Mouse (Mus musculus) urinary bladder, postnatal 36 days (tissue): ENCODE results near the gene Chrna1.

Source experiments
- DNase-seq, 2 experiments: peaks; one replicate each; pipeline ENCODE4 v3.0.0; 2022; ENCODE audit warnings: low spot score in 2 of 2, mixed read lengths in 1 of 2

The Chrna1 gene

DNA sequence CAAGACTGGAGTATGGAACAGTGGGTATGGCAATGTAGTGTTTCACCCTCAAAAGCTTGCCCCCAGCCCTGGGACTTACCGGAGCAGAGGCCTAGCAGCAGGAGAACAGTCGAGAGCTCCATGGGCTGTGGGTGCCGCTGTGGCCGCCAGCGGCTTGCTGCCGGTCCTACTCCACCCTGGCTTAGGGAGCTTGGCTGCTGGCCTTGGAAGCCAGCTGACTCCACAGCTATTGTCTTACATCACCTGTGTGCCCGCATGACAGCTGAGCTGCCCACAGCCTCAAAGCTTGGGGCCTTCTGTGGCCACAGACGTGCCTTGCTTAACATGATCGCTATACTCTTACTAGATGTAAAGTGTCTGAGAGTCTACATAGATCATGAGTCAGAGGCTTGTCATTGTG, at the start of gene Chrna1:
Gene Chrna1, minus strand, starts transcription at position 173 of the 400 bp plus-strand sequence.
- no peak for DNase-seq

DNA sequence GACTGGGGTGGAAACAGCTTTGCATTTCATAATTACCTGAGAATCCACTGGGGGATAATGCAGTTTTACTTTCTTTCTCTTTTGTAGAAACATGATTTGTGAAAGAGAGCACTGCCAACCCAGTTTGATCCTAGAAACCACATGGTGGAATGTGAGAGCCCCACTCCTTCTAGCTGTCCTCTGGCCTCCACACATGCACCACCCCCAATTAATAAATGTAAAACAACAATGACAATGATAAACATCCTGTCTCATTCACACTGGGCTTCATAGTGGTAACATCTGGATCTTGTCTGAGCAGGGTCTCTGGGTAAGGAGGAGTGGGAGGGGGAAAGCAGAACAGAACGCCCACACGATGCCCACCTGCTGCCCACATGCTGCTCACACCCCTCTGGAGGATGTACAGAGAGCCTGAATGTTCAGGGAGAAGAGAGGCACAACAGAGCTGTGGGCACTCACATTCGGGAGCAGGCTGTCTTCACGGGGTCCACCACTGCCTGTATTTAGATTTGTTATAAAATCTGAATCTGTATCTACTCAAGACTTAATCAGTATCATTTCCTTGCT, 38.4 kb upstream of the Chrna1 start:
- no peak for DNase-seq

DNA sequence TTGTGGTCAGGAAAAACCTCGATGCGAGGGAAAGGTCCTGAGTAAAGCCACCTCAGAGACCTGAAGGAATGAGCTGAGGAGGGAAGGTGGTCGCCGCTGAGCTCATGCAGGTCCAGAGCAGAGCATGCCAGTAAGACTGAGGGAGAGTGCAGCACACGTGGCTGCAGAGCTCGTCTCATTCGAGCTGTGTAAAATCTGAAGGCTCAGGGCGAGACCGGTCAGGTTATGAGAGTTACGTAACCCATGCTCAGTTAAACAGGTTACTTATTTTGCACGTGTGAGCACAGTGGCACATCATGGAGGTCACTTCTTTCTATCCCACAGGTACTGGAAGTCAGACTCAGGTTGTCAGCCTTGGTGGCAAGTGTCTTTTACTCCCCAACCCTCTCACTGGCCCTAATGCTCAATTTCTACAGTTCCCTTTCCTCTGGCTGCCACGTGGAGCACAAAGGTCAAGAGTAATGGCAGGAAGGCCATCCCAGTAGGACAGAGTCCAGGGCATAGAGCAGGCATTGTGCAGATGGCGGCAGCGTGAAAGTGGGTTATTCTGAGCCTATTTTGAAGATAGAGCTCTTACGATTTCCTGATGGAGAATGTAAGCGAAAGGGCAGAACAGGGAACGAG, 36.4 kb upstream of the Chrna1 start:
- no peak for DNase-seq

DNA sequence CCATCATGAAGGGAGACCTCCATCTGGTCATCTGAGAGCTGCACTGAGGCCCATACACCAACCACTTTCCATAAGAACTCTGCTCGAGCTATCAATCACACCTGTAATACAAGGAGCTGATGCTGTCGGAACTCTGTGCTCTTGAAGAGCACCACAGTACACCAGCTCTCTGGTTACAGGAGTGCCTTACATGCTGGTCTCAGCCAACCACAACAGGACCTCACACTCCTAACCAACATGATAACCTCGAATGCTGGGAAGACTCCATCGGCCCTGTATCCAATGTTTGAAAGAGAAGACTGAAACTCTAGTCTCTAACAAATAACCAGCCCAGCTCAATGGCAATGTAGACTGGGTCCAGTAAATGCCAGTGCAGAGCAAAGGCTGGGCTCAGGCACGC, 35.3 kb upstream of the Chrna1 start:
- no peak for DNase-seq

DNA sequence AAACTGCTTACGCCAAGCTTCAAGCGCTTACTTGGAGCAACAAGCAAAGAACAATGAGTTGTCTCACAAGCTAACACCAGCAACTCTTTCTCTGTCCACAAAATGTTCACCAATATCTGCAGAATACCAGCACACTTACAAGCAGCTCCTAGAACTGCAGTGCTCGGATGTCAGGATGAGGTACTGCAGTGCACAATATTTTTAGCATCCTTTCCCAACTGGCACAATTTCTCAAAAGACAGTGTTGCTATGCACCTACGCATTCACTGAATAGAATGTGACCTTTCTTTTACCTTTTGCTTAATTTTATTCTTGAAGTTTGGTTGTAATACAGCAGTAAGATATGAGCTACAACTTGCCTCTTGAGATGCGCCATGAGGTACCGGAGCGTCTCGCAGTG, 34.2 kb upstream of the Chrna1 start:
- DNase-seq: no peak

DNA sequence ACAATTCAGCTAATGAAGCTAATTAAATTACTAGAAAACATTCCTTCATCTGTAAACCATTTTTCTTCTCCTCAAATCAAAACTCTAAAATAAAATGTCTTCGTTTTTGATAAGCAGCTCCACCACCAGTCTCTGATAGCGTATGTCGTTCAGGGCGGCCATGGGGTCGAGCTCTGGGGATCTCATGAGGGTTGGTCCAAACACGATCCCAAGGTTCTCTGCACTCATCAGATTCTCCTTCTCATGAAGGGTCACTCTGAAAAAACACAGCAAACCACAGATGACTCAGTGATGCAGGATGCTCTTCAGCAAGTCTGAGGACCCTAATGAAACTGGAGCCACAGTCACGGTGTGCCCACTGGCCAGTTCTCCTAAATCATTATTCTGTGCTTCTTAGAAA, 32.8 kb upstream of the Chrna1 start:
- no peak for DNase-seq

DNA sequence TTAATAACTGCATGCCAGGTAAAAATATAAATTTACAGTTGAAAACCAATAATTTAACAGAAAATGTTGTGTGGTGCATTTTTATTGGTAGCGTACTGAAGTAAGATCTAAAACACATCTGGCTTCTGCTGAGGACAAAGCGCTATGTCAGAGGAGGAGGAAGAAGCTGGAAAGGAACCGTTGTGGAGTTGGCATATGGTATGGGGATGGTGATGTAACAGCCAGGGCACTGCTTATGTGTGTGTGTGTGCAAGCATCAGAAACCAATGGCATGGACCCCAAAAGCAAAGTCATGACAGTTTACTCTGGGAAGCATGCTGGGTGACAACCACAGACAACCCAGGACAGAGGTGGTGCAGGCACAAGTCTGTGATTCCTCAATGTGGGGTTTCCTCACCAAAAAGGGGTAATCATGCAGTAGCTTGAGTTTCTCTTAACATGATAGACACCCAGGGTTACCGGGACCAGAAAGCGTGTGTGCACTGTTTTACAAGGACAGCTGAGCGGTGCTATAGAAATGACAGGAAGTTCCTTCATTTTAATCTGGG, 32.3 kb upstream of the Chrna1 start:
- DNase-seq: no peak

DNA sequence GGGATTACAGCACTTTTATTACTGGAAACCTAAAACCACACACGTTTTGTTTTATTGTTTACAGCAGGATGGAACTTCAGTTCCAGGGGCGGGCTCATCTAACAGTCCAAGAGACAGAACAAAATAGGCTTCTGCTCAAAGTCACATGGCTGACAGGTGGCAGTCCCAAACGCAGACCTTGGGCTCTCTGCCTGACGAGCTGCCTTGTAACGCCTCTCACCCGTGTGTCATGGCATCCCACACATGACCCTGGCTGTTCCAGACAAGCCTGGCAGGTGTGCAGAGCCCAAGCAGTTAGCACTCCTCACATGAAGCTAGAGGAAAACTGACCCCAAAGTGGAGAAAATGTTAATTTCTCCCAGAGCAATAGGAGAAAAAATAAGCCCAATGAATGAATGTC, 31.7 kb upstream of the Chrna1 start:
- DNase-seq: no peak

DNA sequence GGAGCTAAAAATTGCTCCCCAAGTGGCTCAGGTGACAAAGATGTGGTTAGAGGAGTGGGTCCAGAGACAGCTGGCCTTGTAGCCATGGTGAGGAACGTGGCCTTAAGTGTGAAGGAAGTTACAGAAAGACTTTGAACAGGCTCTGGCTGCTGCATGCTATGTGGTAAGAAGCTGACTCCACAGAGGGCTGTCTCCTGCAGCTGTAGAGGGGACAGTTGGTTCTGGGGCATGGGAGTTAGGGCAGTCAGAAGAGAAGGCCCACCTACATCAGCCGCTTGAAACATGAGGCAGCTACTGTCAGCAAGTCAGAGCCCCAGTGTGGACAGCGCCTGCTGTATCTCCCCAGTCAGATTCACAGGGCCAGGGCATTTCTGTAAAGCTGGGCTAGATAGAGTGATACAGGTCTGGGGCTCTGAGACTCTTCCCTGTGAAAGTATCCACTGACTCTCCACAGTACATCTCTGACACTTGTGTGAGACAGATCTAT, 29.6 kb upstream of the Chrna1 start:
- no peak for DNase-seq

DNA sequence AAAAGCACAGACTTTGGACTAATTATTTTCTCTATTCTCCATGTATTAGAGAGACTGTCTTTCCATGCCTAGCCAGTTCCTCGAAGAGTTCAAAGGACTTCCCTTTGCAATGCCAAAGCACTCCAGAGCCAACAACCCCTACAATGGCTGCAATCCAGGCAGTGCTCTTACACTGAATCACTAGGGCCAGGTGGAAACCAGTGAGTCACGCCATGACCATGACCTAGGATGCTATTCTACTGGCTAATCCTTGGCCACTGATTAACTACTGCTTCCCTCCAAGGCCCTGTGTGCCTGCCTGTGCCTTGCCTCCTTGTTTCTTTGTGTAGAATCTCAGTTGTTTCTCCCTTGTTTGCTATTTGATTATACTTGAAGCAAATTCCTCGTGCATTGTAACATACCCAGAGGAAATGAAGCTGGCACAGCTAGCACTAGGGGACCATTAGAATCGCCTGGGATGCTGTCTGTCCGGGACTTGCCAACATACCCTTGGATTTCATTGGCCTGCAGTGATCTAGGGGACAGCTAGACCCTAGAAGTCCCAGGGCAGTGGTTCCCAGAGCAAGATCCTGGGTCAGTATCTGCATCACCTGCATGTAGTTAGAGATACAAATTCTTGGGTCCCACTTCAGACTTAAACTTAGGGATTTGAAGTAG, 29.1 kb upstream of the Chrna1 start:
- DNase-seq: no peak

DNA sequence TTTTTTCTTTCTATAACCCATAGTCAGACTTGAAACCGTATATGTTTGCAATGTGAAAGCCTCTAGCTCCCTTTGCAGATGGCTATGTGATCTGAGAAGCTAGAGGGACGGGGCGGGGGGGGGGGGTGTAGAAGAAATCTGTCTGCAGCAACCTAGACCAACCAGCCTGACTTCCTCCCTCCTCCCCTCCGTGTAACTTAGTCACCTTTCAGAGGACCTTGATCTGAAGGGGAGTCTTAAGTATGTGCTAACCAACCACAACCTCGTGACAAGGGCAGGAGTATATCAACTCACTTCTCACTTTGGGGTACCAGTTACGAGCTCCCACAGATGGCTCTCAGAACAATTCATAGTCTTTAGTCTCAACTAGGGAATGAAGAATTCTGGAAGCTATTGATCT, 28.3 kb upstream of the Chrna1 start:
- DNase-seq: no peak

DNA sequence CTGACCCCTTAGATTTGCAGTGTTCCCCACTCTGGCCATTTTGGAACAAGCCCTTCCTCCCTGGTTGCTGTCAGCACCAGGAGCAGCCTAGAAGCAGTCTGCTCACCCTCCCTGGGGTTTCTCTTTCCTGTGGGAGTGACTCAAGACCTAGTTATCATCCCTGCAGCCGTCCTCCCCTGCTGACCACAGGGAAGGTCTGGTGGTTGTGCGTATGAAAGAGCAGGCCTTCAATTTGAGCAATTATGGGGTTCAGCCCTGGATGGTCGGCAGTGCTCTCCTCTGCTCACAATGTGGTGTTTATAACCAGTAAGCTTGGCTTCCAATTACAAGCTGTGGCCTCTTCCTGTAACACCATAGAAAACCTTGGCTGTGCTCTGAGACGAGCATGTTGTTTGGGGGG, 27.5 kb upstream of the Chrna1 start:
- DNase-seq: no peak

DNA sequence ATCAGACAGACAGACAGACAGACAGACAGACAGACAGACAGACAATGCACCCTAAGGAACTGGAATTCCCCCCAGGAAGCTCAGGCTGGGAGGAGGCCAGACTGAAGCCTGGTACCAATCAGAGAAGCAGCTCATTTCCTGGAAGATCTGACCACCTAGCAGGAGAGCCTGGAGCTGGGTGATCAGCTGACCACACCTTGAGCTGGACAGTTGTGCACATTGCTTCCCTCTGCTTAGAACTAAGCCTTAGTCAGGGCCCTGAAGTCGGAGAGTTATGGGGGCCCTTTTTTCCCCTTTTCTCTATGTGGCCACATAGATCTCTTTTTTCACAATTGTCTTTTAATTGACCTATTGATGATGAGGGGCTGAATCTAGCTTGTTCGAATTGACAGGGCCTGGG, 27.0 kb upstream of the Chrna1 start:
- DNase-seq: no peak

DNA sequence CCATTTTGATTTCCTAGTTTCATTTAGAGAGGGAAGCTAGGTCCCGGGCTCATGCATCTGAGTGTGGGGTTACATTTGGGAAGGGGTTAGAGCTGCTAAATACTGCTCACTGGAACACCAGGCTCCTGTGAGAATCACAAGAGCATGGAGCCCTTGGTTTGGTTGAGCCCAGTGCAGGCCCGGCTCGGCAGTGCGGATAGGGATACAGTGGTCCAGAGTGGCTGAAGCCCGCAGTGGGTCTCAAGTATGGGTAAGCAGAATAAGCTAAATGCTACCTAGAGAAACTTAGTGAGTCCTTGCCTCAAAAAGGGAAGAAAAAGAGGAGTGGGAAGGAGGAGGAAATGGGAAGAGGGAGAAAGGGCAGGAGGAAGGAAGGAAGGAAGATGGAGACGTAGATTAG, 26.5 kb upstream of the Chrna1 start:
- no peak for DNase-seq

DNA sequence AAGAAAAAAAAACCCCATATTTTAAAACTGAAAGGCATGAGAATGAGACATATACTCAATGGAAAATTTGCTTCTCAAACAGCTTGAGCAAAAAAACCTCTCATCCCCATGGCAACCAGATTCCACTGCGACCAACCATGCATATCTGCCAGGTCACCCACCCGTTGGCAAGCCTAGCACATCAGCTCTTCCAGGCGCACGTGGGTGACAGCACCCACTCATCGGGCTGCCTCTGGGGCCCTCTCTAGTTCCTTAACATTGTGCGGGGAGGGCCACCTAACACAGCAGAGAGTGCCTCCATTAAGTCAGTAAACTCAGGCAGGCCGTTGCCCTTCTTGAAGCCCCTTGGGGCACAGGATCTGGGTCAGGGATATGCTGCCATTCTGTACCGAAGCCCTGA, 24.9 kb upstream of the Chrna1 start:
- no peak for DNase-seq

DNA sequence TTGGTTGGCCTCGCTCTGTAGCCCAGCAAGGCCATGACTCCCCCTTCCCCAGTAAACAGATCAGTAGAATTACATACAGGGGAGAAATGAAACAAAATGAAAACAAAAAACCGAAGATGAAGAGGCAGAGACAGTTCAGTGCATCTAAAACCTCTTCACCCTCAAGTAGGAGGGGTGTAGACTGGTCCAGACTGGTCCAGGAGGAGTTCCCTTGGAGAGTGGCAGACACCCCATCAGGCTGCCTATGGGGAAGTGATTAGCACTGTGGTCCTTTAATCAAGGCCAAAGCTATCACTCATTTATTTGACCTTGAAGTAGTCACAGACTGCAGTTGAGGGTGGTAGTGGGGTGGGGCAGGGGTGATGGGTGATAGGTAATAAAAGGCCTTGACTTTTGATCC, 24.4 kb upstream of the Chrna1 start:
- no peak for DNase-seq

DNA sequence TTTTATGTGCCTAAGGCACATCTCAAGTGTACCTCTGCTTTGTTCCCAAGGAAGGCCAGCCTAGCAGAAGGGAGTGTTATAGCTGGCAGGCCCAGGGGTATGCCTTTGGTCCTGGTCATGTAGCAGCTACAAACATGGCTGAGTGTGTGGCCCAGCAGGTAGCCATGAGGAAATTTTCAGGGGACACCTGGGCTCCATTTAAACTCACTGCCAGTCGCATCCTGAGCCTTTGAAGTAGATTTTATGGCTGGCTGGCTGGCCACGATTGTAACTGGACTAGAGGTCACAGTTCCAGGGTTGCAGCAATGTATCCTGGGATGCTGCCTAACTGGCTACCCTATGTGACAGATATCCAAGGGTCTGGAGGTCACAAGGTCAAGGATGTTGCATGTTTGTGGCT, 20.5 kb upstream of the Chrna1 start:
- no peak for DNase-seq

DNA sequence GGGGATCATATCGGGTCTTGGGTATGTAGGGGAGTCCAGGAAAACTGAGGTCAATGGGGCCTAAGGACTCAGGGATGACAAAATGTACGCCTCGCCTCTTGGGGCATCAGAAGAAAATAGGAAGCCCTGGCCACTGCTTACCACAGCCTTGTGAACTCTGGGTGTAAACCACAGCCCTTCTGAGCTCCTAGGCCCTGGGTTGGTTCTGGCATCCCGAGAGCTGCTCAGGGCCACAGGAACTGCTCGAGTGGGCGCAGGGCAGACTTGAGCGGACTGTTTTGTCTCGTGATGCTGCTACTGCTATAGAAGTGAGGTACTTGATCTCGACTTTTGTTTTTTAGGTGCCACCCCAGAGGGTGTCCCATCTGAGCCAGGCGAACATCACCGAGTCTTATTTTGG, 17.6 kb upstream of the Chrna1 start:
- no peak for DNase-seq

DNA sequence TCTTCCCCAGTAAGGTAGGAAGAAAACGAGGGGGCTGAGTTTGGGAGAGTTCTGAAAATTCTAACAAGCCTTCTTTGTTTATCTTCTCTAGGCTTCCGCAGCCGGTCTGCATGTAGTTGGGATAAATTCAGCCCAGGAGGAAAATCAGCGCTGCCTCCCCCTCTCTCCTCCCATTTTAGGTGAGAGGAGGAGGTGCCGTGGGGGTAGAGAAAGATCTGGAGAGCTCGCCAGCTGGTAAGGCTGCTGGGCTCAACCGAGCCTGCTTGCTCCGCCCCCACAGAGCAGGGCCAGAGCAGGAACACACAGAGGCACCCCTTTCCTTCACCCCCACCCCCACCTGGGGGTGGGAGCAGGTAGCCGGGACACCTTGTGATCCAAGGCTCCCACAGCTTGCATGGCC, 16.6 kb upstream of the Chrna1 start:
- DNase-seq: peak; percentile 16 to 38

DNA sequence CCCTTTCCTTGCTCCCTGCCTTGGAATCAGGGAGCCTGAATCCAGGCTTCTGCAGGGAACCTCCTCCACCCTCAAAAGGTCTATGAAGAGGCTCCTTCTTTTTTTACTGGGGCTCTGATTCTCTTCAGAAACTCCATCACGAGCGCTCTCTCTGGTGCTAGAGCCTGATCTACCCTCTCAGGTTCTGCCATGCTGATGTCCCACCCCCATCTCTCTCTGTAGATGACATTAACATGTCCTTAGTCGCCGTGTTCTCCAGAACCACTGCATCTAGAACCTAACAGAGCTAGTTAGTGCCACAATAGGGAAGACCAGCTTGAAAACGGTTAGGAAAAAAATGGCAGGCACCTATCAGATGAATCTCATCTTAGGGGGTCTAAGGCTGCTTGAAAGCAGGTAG, 16.2 kb upstream of the Chrna1 start:
- DNase-seq: no peak

DNA sequence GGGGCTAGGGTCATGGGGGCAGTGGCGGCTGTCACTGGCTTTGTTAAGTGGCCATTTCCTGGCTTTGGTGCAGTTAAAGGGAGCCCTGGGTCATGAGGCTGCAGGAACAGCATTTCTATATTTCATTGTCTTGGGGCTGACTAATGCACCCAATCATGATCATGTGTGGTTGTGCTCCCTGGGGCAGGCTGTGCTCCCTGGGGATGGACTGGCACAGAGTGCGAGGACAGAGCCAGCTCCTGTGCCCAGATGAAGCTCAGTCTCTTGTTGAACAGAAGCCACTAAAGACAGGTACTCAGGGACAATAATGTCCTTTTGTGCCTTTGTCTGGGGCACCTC, 12.9 kb upstream of the Chrna1 start:
- no peak for DNase-seq

DNA sequence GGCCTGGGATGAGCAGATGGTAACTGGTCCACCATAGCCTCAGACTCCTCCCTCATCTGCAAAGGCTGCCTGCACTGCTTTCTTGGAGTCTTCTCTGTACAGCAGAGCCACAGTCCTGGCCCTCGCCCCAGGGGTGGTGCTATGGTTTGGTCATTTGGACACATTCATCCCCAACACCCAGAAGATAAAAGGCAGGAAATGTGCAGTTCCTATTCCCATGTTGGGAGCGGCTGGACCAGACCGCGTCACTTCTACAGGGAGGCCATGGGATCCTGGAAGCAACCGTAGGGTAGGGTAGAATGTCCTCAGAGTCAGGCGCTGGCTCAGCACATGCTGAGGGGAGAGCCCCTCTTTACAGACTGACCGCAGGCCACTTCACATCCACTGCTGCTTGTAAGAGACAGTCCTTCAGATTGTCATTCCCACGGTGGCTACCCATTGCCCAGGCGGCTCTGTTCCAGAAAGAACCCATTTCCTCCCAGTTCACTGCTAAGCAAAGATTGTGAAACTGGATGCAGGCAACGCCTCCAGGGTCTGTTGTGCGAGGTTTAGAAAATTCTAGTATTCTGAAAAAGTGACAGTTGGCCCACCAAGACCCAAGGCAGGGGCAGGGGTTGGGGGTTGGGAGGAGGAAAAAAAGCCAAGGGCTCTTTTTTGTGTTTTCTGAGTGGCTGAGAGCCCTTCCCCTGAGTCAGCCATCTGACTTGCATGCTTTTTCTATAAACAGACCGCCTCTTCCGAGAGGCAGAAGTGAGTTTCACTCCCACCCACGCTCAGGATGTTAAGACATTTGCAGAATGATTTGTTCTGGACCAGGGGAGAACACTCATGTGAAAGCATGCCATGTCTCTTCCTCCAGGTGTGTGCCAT, 12.3 kb upstream of the Chrna1 start:
- peak; percentile 55 to 59 for DNase-seq
